Mouse (Mus musculus) hindbrain, embryonic 16.5 days (tissue): ENCODE measurements at regions not wholly inside any gene's neighbourhood (a gene's known extent, or its start where the extent isn't known, plus 50 kb on each side); places are given as distances from the start of the nearest gene placed in this dataset.
"Not testable (repeated sequence)": the region's sequence is repeated elsewhere in the genome, so short reads cannot be mapped to it uniquely, and the experiment has no call there.

ENCODE experiments used
- ATAC-seq: fragments of 200-750 bp; cut with Nextera tagmentation; 2 replicates; pipeline ENCODE4 v1.8.0; 2017; ENCODE audit warnings: moderate TSS enrichment, moderate library complexity
- H3K27ac ChIP-seq: fragments of 300-500 bp; sonication (generic); 2 replicates; pipeline ENCODE4 v1.5.1; 2014; ENCODE audit warnings: low read depth, mild to moderate bottlenecking, control low read depth, low read length, moderate library complexity
- H3K27me3 ChIP-seq: fragments of 300-500 bp; sonication (generic); replicated peaks from 2 replicates; pipeline ENCODE4 v1.6.1; 2014; ENCODE audit warnings: low read length; ENCODE audit not compliant: control insufficient read depth, insufficient read depth
- H3K36me3 ChIP-seq: fragments of 300-500 bp; sonication (generic); 2 replicates; pipeline ENCODE4 v1.6.1; 2014; ENCODE audit warnings: mild to moderate bottlenecking, low read length, moderate library complexity, mixed read lengths; ENCODE audit not compliant: control insufficient read depth, insufficient read depth
- H3K4me1 ChIP-seq: fragments of 300-500 bp; sonication (generic); 2 replicates; pipeline ENCODE4 v1.6.1; 2014; ENCODE audit warnings: low read depth, low read length; ENCODE audit not compliant: control insufficient read depth, insufficient read depth
- H3K4me2 ChIP-seq: fragments of 300-500 bp; sonication (generic); 2 replicates; pipeline ENCODE4 v1.6.1; 2014; ENCODE audit warnings: mild to moderate bottlenecking, low read length, control low read depth, moderate library complexity
- H3K4me3 ChIP-seq: fragments of 300-500 bp; sonication (generic); 2 replicates; pipeline ENCODE4 v1.5.1; 2014; ENCODE audit warnings: mild to moderate bottlenecking, low read length, control low read depth, moderate library complexity
- H3K9ac ChIP-seq: fragments of 300-500 bp; sonication (generic); 2 replicates; pipeline ENCODE4 v1.6.1; 2014; ENCODE audit warnings: low read depth, mild to moderate bottlenecking, control low read depth, low read length, moderate library complexity
- H3K9me3 ChIP-seq: fragments of 300-500 bp; sonication (generic); 2 replicates; pipeline ENCODE4 v1.6.1; 2014; ENCODE audit warnings: mild to moderate bottlenecking, low read length, moderate library complexity; ENCODE audit not compliant: control insufficient read depth
- WGBS: fragments of 180-500 bp; shearing (Covaris S2); extraction: QIAGEN DNeasy Blood & Tissue Kit; methylation state at CpG from one replicate; pipeline ENCODE4 v1.1.7; 2014; 5-methylcytosine and 5-hydroxymethylcytosine counted together

DNA sequence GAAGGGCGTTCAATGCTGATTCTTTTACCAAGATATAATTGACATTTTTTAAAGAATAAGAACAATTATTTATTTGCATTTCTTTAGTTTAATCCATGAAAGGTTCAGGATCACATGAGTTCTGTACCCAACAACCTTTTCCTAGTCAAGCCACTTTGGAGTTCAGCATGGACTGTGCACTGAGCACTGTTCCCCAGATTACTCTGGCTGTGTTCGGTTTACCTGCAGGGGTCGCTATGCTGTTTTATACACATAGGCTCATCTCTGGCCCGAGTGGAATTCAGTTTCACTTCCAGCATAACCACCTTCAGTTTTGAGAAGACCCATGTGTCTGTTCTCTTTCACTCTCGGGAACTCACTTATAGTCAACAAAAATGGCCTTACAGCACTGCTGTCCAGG is 93.5 kb upstream of the Smarcad1 start:
- H3K4me1 ChIP-seq, H3K27ac ChIP-seq, H3K9ac ChIP-seq, H3K4me3 ChIP-seq, ATAC-seq, H3K9me3 ChIP-seq, H3K4me2 ChIP-seq, H3K27me3 ChIP-seq, H3K36me3 ChIP-seq: not testable (repeated sequence)
- 82% methylated on average over 5 of the region's 5 CpGs for WGBS

GRCm38 (mm10) chr6:64961608-64962486 is 80.5 kb upstream of the Smarcad1 start:
- H3K27me3 ChIP-seq, result no peaks in the 10 kb centered on the region
- no peak overlapping the region for H3K9ac ChIP-seq
- 35% methylated on average over 16 of the region's 16 CpGs for WGBS
- H3K4me2 ChIP-seq, result peak overlapping the region; percentile 51
- H3K36me3 ChIP-seq, result no peaks in the 10 kb centered on the region
- H3K4me3 ChIP-seq, result peak overlapping the region; percentile 14
- peaks cover 7% of the 10 kb centered on the region; the same call in 1 of the 2 replicates for H3K4me1 ChIP-seq
- no peak overlapping the region for H3K27ac ChIP-seq
- no peaks in the 10 kb centered on the region for H3K9me3 ChIP-seq
- ATAC-seq, result peak; percentile 73

- no peak overlapping the region for H3K9ac ChIP-seq
- no peak overlapping the region for H3K27ac ChIP-seq
- no peaks in the 10 kb centered on the region for H3K27me3 ChIP-seq
- ATAC-seq, result no peak
- H3K4me1 ChIP-seq, result peaks cover 7% of the 10 kb centered on the region; the same call in 1 of the 2 replicates
- H3K36me3 ChIP-seq, result no peaks in the 10 kb centered on the region
- no peak overlapping the region for H3K4me3 ChIP-seq
- no peaks in the 10 kb centered on the region for H3K9me3 ChIP-seq
- 57% methylated on average over 5 of the region's 5 CpGs for WGBS
- H3K4me2 ChIP-seq, result no peak overlapping the region
These were observed 79.8 kb upstream of the Smarcad1 start for GRCm38 (mm10) chr6:64962612-64963011.

DNA sequence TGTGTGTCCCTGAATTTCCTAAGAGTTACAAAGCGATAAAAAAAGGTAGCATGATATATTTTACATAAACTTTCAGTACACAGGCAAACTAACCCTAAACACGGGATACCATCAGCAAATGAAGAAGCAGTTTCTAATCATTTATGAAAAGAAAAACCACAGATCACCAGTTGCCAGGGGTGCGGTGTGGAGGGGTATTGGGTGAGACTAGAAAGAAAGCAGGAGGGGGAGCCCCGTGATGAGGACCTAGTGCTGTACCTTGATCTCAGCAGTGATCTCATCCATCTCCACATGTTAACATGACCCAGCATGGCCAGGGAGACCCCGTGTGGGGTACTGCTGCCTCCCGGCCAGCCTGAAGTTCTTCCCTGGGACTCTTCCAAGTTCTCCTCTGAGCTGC is 77.7 kb upstream of the Smarcad1 start:
- Histone ChIP-seq H3K9ac (no peak overlapping the region), H3K4me2 (no peak overlapping the region), H3K4me3 (no peak overlapping the region), H3K36me3 (no peaks in the 10 kb centered on the region), H3K4me1 (peaks cover 7% of the 10 kb centered on the region; the same call in 1 of the 2 replicates), H3K27me3 (no peaks in the 10 kb centered on the region), H3K27ac (no peak overlapping the region), H3K9me3 (no peaks in the 10 kb centered on the region)
- 73% methylated on average over 6 of the region's 6 CpGs for WGBS
- no peak for ATAC-seq

DNA sequence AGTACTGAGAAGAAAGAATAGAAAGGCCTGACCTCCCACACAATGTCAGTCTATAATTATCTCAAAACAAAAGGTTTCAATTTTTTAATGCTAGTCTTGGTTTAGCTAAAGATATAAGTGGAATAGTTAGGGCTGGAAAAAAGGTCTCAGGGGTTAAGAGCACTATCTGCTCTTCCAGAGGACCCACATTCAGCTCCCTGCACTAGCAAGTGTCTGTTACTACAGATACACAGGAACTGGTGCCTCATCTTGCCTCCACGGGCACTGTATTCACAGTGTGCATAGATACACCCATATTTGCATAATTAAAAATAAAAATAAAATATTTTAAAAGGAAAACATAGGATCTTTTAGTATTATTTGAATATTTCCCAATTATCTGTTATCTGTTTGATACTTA is 77.2 kb upstream of the Smarcad1 start:
- H3K4me2 ChIP-seq, result no peak overlapping the region
- no peaks in the 10 kb centered on the region for H3K27me3 ChIP-seq
- H3K9ac ChIP-seq, result no peak overlapping the region
- no peaks in the 10 kb centered on the region for H3K9me3 ChIP-seq
- no peaks in the 10 kb centered on the region for H3K36me3 ChIP-seq
- H3K27ac ChIP-seq, result no peak overlapping the region
- ATAC-seq, result no peak
- no peak overlapping the region for H3K4me3 ChIP-seq
- WGBS, result 69% methylated on average over 1 of the region's 1 CpGs
- H3K4me1 ChIP-seq, result peaks cover 7% of the 10 kb centered on the region; the same call in 1 of the 2 replicates

DNA sequence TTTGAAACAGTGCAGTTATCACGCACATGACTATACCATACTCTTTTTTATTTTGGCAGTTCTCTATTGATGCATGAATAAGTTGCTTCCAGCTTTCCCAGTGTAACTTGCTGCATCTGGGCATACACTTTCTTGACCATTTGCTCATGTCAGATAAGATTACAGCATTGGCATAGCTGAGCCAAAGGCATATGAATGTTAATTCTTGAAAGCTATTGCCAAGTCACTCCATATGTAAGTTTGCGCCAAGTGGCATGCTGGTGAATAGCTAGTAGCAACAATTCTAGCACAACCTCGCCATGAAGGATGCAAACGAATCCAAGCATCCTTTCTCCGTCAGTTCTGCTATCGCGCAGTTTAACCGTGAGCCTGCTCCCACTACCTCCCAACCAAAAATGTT is 72.2 kb upstream of the Smarcad1 start:
- Histone ChIP-seq H3K27ac (no peak overlapping the region), H3K9me3 (no peaks in the 10 kb centered on the region), H3K4me3 (no peak overlapping the region), H3K4me1 (no peaks in the 10 kb centered on the region), H3K36me3 (no peaks in the 10 kb centered on the region), H3K9ac (no peak overlapping the region), H3K27me3 (no peaks in the 10 kb centered on the region), H3K4me2 (no peak overlapping the region)
- 78% methylated on average over 8 of the region's 8 CpGs for WGBS
- ATAC-seq, result no peak

GRCm38 (mm10) chr6:64973968-64974367 is 68.4 kb upstream of the Smarcad1 start:
- ATAC-seq, result no peak
- Histone ChIP-seq H3K4me2 (no peak overlapping the region), H3K27ac (no peak overlapping the region), H3K9ac (no peak overlapping the region), H3K4me1 (no peaks in the 10 kb centered on the region), H3K4me3 (no peak overlapping the region), H3K27me3 (no peaks in the 10 kb centered on the region), H3K9me3 (no peaks in the 10 kb centered on the region), H3K36me3 (no peaks in the 10 kb centered on the region)
- WGBS, result 24% methylated on average over 2 of the region's 2 CpGs

DNA sequence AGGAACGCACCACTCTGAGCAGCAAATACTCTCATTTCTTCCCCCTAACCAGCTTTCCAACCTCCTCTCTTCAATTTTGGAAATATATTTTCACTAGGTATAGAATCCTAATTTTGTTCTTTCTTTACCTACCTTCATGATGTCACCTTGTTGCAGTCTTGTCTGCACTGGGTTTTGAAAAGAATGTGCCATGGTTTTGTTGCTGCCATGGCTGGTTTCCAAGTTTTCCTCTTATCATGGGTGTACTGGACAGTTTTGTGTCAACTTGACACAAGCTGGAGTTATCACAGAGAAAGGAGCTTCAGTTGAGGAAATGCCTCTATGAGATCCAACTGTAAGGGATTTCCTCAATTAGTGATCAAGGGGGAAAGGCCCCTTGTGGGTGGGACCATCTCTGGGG is 67.9 kb upstream of the Smarcad1 start:
- not testable (repeated sequence) for H3K27me3 ChIP-seq, H3K36me3 ChIP-seq, H3K4me2 ChIP-seq, H3K4me3 ChIP-seq, ATAC-seq, H3K4me1 ChIP-seq, H3K9ac ChIP-seq, H3K9me3 ChIP-seq, H3K27ac ChIP-seq
- WGBS, result 83% methylated on average over 1 of the region's 1 CpGs

DNA sequence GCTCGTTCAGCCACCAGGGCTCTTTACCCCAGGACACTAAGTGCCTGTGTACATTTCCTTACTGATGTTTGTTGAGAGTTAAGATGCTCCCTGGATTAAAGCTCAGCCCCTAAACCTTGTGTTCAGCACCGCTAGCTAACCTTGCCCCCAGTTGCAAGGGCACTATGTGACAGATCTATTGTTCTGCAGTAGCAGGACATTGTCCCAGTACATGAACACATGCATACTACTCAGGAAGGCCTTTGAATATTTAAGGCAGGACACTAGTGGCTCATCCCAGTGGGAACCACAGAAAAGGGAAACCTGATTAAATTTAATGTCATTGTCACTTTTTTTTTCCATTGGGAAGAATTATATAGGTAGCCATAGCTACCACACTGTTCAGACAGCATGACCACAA is 60.3 kb upstream of the Smarcad1 start:
- Histone ChIP-seq H3K4me1 (no peaks in the 10 kb centered on the region), H3K27ac (no peak overlapping the region), H3K4me3 (no peak overlapping the region), H3K27me3 (no peaks in the 10 kb centered on the region), H3K36me3 (no peaks in the 10 kb centered on the region), H3K9ac (no peak overlapping the region), H3K9me3 (no peaks in the 10 kb centered on the region), H3K4me2 (no peak overlapping the region)
- no peak for ATAC-seq
- WGBS, result 33% methylated on average over 2 of the region's 2 CpGs
